Mouse (Mus musculus): ENCODE results near the gene Dkk2. TPM values are rescaled to one million over a fixed set of nuclear protein-coding genes. Genes with fewer than 3 reads are reported as not detected.

The Dkk2 gene
- polyA plus RNA-seq, 1 experiment from 2014 or later, result 2.1 TPM

DNA sequence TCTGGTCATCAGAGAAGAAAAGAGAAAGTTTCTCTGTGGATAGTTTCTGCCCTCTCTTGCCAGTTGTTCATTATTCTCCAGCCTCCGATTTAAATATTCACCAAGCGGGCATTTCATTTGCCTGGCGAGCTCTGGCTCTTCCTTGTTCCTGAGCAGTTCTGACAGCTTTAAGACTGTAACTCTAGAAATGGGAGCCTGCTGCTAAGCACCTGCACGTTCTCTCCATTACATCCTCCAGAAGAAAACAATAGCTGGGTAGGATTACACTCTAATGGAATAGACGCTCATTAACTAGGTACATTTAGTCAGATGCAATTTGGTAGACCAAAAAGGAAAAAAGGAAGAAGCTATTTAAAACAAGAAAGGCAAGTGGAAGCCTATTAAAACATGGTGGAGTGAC lies 36.3 kb downstream of the Dkk2 start:
- no peak overlapping the region for H3K27ac ChIP-seq (ENCODE audit: low read depth)
- H3K9me3 ChIP-seq (ENCODE audit: low read depth, low read length), result no peaks in the 10 kb centered on the region
- 73% methylated on average over 5 of the region's 5 CpGs for WGBS
- H3K9ac ChIP-seq, result no peak overlapping the region
- no peak overlapping the region for H3K4me3 ChIP-seq (ENCODE audit: low read depth, low read length)
- DNase-seq, result no peak
- no peaks in the 10 kb centered on the region for H3K27me3 ChIP-seq (ENCODE audit: insufficient read depth, low read length)
- H3K4me2 ChIP-seq, result no peak overlapping the region
- no peaks in the 10 kb centered on the region for H3K4me1 ChIP-seq (ENCODE audit: insufficient read depth)
- TF ChIP-seq CTCF (IDR thresholded peaks at IDR 0.05; ENCODE audit: low read depth), result no peak
- H3K36me3 ChIP-seq (ENCODE audit: insufficient read depth), result no peaks in the 10 kb centered on the region
- no peak for ATAC-seq (ENCODE audit: insufficient read depth)

DNA sequence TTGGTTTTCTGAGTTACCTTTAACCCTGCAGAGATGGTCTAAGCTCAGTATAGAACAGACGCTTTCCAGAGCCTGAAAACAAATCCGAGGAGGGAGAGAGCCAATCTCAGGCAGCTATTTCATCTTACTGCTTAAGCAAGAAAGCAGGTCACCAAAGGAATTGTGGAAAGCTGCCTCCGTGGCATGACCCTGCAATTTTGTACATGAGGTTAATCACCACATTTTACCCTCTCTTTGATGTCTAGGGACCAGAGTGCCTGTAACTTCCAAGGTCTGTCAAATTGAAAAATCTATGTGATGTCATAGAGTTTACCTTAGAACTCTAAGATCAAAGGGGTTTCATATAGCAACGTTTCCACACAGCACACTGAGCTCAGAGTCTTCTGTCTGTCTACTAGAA lies 37.5 kb downstream of the Dkk2 start:
- TF ChIP-seq CTCF (IDR thresholded peaks at IDR 0.05; ENCODE audit: low read depth), result no peak
- Histone ChIP-seq H3K9me3 (ENCODE audit: low read depth, low read length) (no peaks in the 10 kb centered on the region), H3K4me3 (ENCODE audit: low read depth, low read length) (no peak overlapping the region), H3K36me3 (ENCODE audit: insufficient read depth) (no peaks in the 10 kb centered on the region), H3K27me3 (ENCODE audit: insufficient read depth, low read length) (no peaks in the 10 kb centered on the region), H3K4me2 (no peak overlapping the region), H3K9ac (no peak overlapping the region), H3K4me1 (ENCODE audit: insufficient read depth) (no peaks in the 10 kb centered on the region), H3K27ac (ENCODE audit: low read depth) (no peak overlapping the region)
- WGBS, result 11% methylated on average over 4 of the region's 4 CpGs
- peak; percentile 27 for DNase-seq
- ATAC-seq (ENCODE audit: insufficient read depth), result peak; percentile 11; the same call in 1 of the 2 replicates

DNA sequence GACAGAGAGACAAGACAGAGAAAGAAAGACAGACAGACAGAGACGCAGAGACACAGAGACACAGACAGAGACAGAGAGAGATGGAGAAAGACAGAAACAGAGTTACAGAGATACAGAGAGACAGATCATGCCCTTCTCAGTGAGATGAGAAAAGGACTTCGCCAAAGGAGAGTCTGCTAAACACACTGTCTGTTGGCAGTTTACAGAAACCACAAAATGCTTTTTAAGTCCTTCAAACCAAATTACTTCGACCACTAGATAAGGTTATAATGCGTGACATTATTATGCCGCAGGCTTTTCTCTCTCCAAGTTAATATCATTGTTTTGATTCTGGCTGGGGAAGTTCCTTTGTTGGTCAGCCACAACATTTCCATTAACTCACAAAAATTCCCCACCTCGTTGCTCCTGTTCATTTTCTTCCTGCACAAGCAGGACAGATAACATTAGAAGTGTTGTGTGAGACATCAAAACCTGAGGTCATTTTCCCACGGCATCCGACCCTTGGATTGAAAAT lies 40.2 kb downstream of the Dkk2 start:
- no peak overlapping the region for H3K4me2 ChIP-seq
- WGBS, result 60% methylated on average over 8 of the region's 8 CpGs

DNA sequence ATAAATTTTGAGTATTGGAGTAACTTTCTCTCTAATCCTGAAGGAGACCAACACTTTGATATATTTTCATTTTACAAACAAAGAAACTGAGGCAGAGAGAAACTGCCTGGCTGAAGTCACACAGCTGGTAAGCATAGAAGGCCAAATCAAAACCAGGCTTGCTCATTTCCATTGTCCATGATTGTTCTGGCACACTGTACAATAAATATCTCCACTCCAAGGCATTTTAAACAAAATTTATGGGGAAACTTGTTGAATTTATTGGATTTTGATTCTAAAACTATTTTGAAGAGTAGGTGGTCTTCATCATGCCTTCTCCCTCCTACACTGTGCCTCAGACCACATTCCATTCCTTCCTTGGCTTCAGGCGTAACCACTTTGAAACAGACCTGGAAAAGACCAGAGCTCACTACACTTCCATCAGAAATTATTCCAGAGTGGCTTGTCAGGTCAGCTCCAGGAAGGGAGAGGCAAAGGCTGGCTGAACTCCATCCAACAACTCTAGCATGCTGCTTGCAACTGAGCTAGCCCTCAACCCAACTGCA lies 44.7 kb downstream of the Dkk2 start:
- Histone ChIP-seq H3K9me3 (ENCODE audit: low read depth, low read length) (no peaks in the 10 kb centered on the region), H3K4me2 (no peak overlapping the region), H3K27ac (ENCODE audit: low read depth) (no peak overlapping the region), H3K36me3 (ENCODE audit: insufficient read depth) (no peaks in the 10 kb centered on the region), H3K4me3 (ENCODE audit: low read depth, low read length) (no peak overlapping the region), H3K27me3 (ENCODE audit: insufficient read depth, low read length) (no peaks in the 10 kb centered on the region), H3K9ac (no peak overlapping the region), H3K4me1 (ENCODE audit: insufficient read depth) (no peaks in the 10 kb centered on the region)
- ATAC-seq (ENCODE audit: insufficient read depth) (no peak), DNase-seq (no peak)
- 77% methylated on average over 1 of the region's 1 CpGs for WGBS
- TF ChIP-seq CTCF (IDR thresholded peaks at IDR 0.05; ENCODE audit: low read depth), result no peak

More for the DNA sequence above, 40.2 kb downstream of the Dkk2 start:
- Histone ChIP-seq H3K9me3 (ENCODE audit: low read depth, low read length) (no peaks in the 10 kb centered on the region), H3K4me3 (ENCODE audit: low read depth, low read length) (no peak overlapping the region), H3K36me3 (ENCODE audit: insufficient read depth) (no peaks in the 10 kb centered on the region), H3K27ac (ENCODE audit: low read depth) (no peak overlapping the region), H3K4me1 (ENCODE audit: insufficient read depth) (no peaks in the 10 kb centered on the region), H3K27me3 (ENCODE audit: insufficient read depth, low read length) (no peaks in the 10 kb centered on the region), H3K9ac (no peak overlapping the region)
- no peak for TF ChIP-seq CTCF (IDR thresholded peaks at IDR 0.05; ENCODE audit: low read depth)
- DNase-seq, result no peak
- ATAC-seq (ENCODE audit: insufficient read depth), result no peak

DNA sequence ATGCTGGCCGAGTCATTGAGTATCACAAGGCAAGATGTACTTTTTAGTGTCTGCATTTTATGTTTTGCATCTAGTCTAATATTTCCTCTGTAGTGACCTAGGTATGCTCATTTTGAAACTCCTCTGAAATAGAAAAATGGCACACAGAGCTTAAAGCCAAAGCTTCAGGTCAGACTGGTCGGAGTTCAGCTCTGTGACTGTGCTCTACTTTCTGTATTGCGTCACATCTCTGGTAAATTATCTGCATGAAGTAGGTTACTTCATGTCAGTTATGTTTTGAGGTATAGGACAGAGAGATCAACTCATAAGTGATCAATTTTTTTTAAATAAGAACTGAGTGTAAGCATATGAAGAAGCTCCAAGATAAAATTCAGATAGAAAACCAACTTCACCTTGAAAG lies 45.7 kb downstream of the Dkk2 start:
- H3K27me3 ChIP-seq (ENCODE audit: insufficient read depth, low read length), result no peaks in the 10 kb centered on the region

DNA sequence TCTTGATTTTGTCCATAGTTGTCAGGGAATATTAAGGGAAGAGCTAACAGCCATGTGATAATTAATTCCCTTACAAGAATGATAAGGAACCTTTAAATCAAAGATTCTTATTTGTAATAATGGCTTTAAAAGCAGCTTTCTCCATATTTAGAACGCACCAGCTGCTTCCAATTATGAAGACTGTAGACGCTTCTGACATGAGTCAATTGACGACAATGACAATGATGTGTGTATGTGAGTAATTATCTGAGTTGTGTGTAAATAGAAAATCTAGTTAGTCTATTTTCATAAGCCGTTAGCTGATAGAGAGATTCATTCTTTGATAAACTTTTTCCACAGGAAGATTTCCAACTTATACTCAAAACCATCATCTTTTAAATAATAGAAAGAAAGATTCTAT lies 46.8 kb downstream of the Dkk2 start:
- no peak for TF ChIP-seq CTCF (IDR thresholded peaks at IDR 0.05; ENCODE audit: low read depth)
- WGBS, result 61% methylated on average over 4 of the region's 4 CpGs
- no peak overlapping the region for H3K4me3 ChIP-seq (ENCODE audit: low read depth, low read length)
- H3K4me2 ChIP-seq, result no peak overlapping the region
- ATAC-seq (ENCODE audit: insufficient read depth), result no peak
- DNase-seq, result no peak
- H3K36me3 ChIP-seq (ENCODE audit: insufficient read depth), result no peaks in the 10 kb centered on the region
- no peaks in the 10 kb centered on the region for H3K4me1 ChIP-seq (ENCODE audit: insufficient read depth)
- no peaks in the 10 kb centered on the region for H3K9me3 ChIP-seq (ENCODE audit: low read depth, low read length)
- H3K9ac ChIP-seq, result no peak overlapping the region
- H3K27me3 ChIP-seq (ENCODE audit: insufficient read depth, low read length), result no peaks in the 10 kb centered on the region
- no peak overlapping the region for H3K27ac ChIP-seq (ENCODE audit: low read depth)

More for the DNA sequence above, 45.7 kb downstream of the Dkk2 start:
- no peak for ATAC-seq (ENCODE audit: insufficient read depth)
- Histone ChIP-seq H3K4me2 (no peak overlapping the region), H3K9ac (no peak overlapping the region), H3K27ac (ENCODE audit: low read depth) (no peak overlapping the region), H3K4me3 (ENCODE audit: low read depth, low read length) (no peak overlapping the region), H3K4me1 (ENCODE audit: insufficient read depth) (no peaks in the 10 kb centered on the region), H3K9me3 (ENCODE audit: low read depth, low read length) (no peaks in the 10 kb centered on the region), H3K36me3 (ENCODE audit: insufficient read depth) (no peaks in the 10 kb centered on the region)
- 72% methylated on average over 3 of the region's 3 CpGs for WGBS
- no peak for TF ChIP-seq CTCF (IDR thresholded peaks at IDR 0.05; ENCODE audit: low read depth)
- no peak for DNase-seq

GRCm38 (mm10) chr3:132134502-132134901 lies 49.4 kb downstream of the Dkk2 start:
- Histone ChIP-seq H3K27ac (ENCODE audit: low read depth) (no peak overlapping the region), H3K4me3 (ENCODE audit: low read depth, low read length) (no peak overlapping the region), H3K36me3 (ENCODE audit: insufficient read depth) (no peaks in the 10 kb centered on the region), H3K9me3 (ENCODE audit: low read depth, low read length) (no peaks in the 10 kb centered on the region), H3K9ac (no peak overlapping the region), H3K4me1 (ENCODE audit: insufficient read depth) (no peaks in the 10 kb centered on the region), H3K27me3 (ENCODE audit: insufficient read depth, low read length) (no peaks in the 10 kb centered on the region), H3K4me2 (no peak overlapping the region)
- ATAC-seq (ENCODE audit: insufficient read depth) (no peak), DNase-seq (no peak)
- TF ChIP-seq CTCF (IDR thresholded peaks at IDR 0.05; ENCODE audit: low read depth), result no peak
- WGBS, result 52% methylated on average over 1 of the region's 1 CpGs
